Mouse (Mus musculus): ENCODE measurements around the gene Abca13. TPM values are rescaled to one million over a fixed set of nuclear protein-coding genes. Genes with fewer than 3 reads are reported as not detected.
"Not testable (repeated sequence)": the region's sequence is repeated elsewhere in the genome, so short reads cannot be mapped to it uniquely, and the experiment has no call there.

The Abca13 gene
- polyA plus RNA-seq, 1 experiment: not detected

DNA sequence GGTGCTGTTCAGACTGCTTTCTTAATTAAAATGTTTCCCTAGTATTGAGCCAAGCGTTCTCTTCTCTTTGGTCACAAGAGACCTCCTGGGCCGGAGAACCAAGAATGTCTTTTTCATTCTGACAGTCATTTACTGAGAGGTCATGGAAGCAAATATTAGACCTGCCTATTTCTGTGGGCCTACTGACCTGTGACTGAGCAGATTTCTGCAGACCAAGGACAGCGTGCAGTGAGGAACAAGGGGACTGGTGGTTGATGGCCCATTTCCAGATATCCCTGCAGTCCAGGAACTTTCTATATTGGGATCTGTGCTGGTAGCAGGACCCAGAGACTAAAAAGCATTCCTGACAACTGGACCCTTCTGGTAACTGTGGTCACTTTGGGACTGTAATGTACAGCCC is 146.4 kb downstream of the Abca13 start:
- WGBS: 82% methylated on average over 3 of the region's 3 CpGs
- no peak overlapping the region for H3K4me3 ChIP-seq (ENCODE audit: low read depth, low read length)
- H3K36me3 ChIP-seq (ENCODE audit: control insufficient read depth, insufficient read depth, low read length): no peaks in the 10 kb centered on the region
- no peaks in the 10 kb centered on the region for H3K4me1 ChIP-seq (ENCODE audit: control insufficient read depth, insufficient read depth, insufficient read length, low read length)
- TF ChIP-seq POLR2A (IDR thresholded peaks at IDR 0.05; ENCODE audit: low read depth, low read length) (no peak), CTCF (IDR thresholded peaks at IDR 0.05; ENCODE audit: extremely low read depth, insufficient read length, insufficient replicate concordance, low read depth, low read length) (no peak)
- H3K27me3 ChIP-seq (ENCODE audit: control insufficient read depth, insufficient read depth, low read length): no peaks in the 10 kb centered on the region
- no peak overlapping the region for H3K27ac ChIP-seq (ENCODE audit: insufficient read depth, low read depth, low read length)

GRCm38 (mm10) chr11:9347724-9348123 is 156.0 kb downstream of the Abca13 start:
- Histone ChIP-seq H3K27me3 (ENCODE audit: control insufficient read depth, insufficient read depth, low read length) (no peaks in the 10 kb centered on the region), H3K36me3 (ENCODE audit: control insufficient read depth, insufficient read depth, low read length) (no peaks in the 10 kb centered on the region), H3K27ac (ENCODE audit: insufficient read depth, low read depth, low read length) (no peak overlapping the region), H3K4me3 (ENCODE audit: low read depth, low read length) (no peak overlapping the region), H3K4me1 (ENCODE audit: control insufficient read depth, insufficient read depth, insufficient read length, low read length) (no peaks in the 10 kb centered on the region)
- WGBS: 37% methylated on average over 3 of the region's 3 CpGs
- TF ChIP-seq CTCF (IDR thresholded peaks at IDR 0.05; ENCODE audit: extremely low read depth, insufficient read length, insufficient replicate concordance, low read depth, low read length): no peak
- TF ChIP-seq POLR2A (IDR thresholded peaks at IDR 0.05; ENCODE audit: low read depth, low read length): no peak

- no peak overlapping the region for H3K4me3 ChIP-seq (ENCODE audit: low read depth, low read length)
- no peaks in the 10 kb centered on the region for H3K36me3 ChIP-seq (ENCODE audit: control insufficient read depth, insufficient read depth, low read length)
- no peaks in the 10 kb centered on the region for H3K4me1 ChIP-seq (ENCODE audit: control insufficient read depth, insufficient read depth, insufficient read length, low read length)
- no peak overlapping the region for H3K27ac ChIP-seq (ENCODE audit: insufficient read depth, low read depth, low read length)
- TF ChIP-seq POLR2A (IDR thresholded peaks at IDR 0.05; ENCODE audit: low read depth, low read length) (no peak), CTCF (IDR thresholded peaks at IDR 0.05; ENCODE audit: extremely low read depth, insufficient read length, insufficient replicate concordance, low read depth, low read length) (no peak)
- no peaks in the 10 kb centered on the region for H3K27me3 ChIP-seq (ENCODE audit: control insufficient read depth, insufficient read depth, low read length)
- 41% methylated on average over 5 of the region's 5 CpGs for WGBS
These were observed 181.4 kb downstream of the Abca13 start for GRCm38 (mm10) chr11:9373160-9373559.

GRCm38 (mm10) chr11:9374426-9374825 is 182.7 kb downstream of the Abca13 start:
- not testable (repeated sequence) for H3K4me3 ChIP-seq (ENCODE audit: low read depth, low read length); H3K27me3 ChIP-seq (ENCODE audit: control insufficient read depth, insufficient read depth, low read length); H3K36me3 ChIP-seq (ENCODE audit: control insufficient read depth, insufficient read depth, low read length); H3K27ac ChIP-seq (ENCODE audit: insufficient read depth, low read depth, low read length); H3K4me1 ChIP-seq (ENCODE audit: control insufficient read depth, insufficient read depth, insufficient read length, low read length)
- 83% methylated on average over 5 of the region's 5 CpGs for WGBS

DNA sequence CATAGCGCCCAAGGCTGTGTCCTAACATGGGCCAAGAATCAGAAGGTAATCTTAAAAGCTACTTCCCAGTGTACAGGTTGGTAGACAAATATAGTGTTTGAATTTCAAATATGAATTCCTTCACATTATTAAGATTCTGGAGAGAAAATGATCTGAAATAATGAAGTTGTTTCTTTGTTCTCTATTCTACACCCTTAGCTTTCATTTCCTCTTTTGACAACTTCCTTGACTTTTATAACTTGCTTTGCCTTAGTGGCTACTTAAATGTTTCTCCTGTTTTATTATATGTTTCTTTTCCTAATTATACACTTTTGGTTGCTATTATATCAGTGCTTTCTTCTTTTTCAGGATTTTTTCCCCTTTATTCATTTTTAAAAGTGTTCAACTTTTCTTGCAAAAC is 196.8 kb downstream of the Abca13 start:
- H3K36me3 ChIP-seq (ENCODE audit: control insufficient read depth, insufficient read depth, low read length): no peaks in the 10 kb centered on the region
- H3K27ac ChIP-seq (ENCODE audit: insufficient read depth, low read depth, low read length): no peak overlapping the region
- no peaks in the 10 kb centered on the region for H3K27me3 ChIP-seq (ENCODE audit: control insufficient read depth, insufficient read depth, low read length)
- no peak for TF ChIP-seq POLR2A (IDR thresholded peaks at IDR 0.05; ENCODE audit: low read depth, low read length)
- TF ChIP-seq CTCF (IDR thresholded peaks at IDR 0.05; ENCODE audit: extremely low read depth, insufficient read length, insufficient replicate concordance, low read depth, low read length): no peak
- H3K4me1 ChIP-seq (ENCODE audit: control insufficient read depth, insufficient read depth, insufficient read length, low read length): no peaks in the 10 kb centered on the region
- 82% methylated on average over 1 of the region's 1 CpGs for WGBS
- H3K4me3 ChIP-seq (ENCODE audit: low read depth, low read length): no peak overlapping the region

- 74% methylated on average over 3 of the region's 3 CpGs for WGBS
- Histone ChIP-seq H3K27me3 (ENCODE audit: control insufficient read depth, insufficient read depth, low read length) (no peaks in the 10 kb centered on the region), H3K27ac (ENCODE audit: insufficient read depth, low read depth, low read length) (no peak overlapping the region), H3K4me3 (ENCODE audit: low read depth, low read length) (no peak overlapping the region), H3K36me3 (ENCODE audit: control insufficient read depth, insufficient read depth, low read length) (no peaks in the 10 kb centered on the region), H3K4me1 (ENCODE audit: control insufficient read depth, insufficient read depth, insufficient read length, low read length) (no peaks in the 10 kb centered on the region)
- no peak for TF ChIP-seq CTCF (IDR thresholded peaks at IDR 0.05; ENCODE audit: extremely low read depth, insufficient read length, insufficient replicate concordance, low read depth, low read length)
- no peak for TF ChIP-seq POLR2A (IDR thresholded peaks at IDR 0.05; ENCODE audit: low read depth, low read length)
These were observed 225.2 kb downstream of the Abca13 start for GRCm38 (mm10) chr11:9416946-9417345.

- H3K27ac ChIP-seq (ENCODE audit: insufficient read depth, low read depth, low read length): no peak overlapping the region
- H3K4me1 ChIP-seq (ENCODE audit: control insufficient read depth, insufficient read depth, insufficient read length, low read length): no peaks in the 10 kb centered on the region
- H3K27me3 ChIP-seq (ENCODE audit: control insufficient read depth, insufficient read depth, low read length): no peaks in the 10 kb centered on the region
- no peaks in the 10 kb centered on the region for H3K36me3 ChIP-seq (ENCODE audit: control insufficient read depth, insufficient read depth, low read length)
- TF ChIP-seq CTCF (IDR thresholded peaks at IDR 0.05; ENCODE audit: extremely low read depth, insufficient read length, insufficient replicate concordance, low read depth, low read length) (no peak), POLR2A (IDR thresholded peaks at IDR 0.05; ENCODE audit: low read depth, low read length) (no peak)
- no peak overlapping the region for H3K4me3 ChIP-seq (ENCODE audit: low read depth, low read length)
- WGBS: 30% methylated on average over 2 of the region's 2 CpGs
These were observed 228.5 kb downstream of the Abca13 start for GRCm38 (mm10) chr11:9420205-9420604.

DNA sequence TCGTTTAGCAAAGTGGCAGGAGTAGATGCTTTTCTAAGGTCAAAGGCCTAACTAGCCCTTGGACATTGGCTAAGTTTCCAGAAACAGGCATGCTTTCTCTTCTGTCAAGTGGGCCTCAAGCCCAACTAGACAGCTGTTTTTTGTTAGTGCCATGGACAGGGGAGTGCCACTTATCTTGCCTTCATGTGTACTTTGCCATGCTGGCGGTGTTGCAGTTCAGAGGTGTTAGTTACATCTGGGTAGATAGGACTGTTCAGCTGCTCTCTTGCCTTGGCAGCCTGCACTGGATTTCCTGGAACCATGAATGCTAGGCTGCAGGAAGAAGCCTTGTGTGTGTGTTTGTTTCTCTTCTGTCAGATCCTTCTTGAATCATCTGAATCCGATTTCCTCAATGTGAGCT is 235.7 kb downstream of the Abca13 start:
- WGBS: 60% methylated on average over 3 of the region's 3 CpGs
- H3K4me3 ChIP-seq (ENCODE audit: low read depth, low read length): no peak overlapping the region
- TF ChIP-seq POLR2A (IDR thresholded peaks at IDR 0.05; ENCODE audit: low read depth, low read length) (no peak), CTCF (IDR thresholded peaks at IDR 0.05; ENCODE audit: extremely low read depth, insufficient read length, insufficient replicate concordance, low read depth, low read length) (no peak)

More for the DNA sequence above, 235.7 kb downstream of the Abca13 start:
- no peaks in the 10 kb centered on the region for H3K36me3 ChIP-seq (ENCODE audit: control insufficient read depth, insufficient read depth, low read length)
- H3K27me3 ChIP-seq (ENCODE audit: control insufficient read depth, insufficient read depth, low read length): no peaks in the 10 kb centered on the region
- no peak overlapping the region for H3K27ac ChIP-seq (ENCODE audit: insufficient read depth, low read depth, low read length)
- H3K4me1 ChIP-seq (ENCODE audit: control insufficient read depth, insufficient read depth, insufficient read length, low read length): no peaks in the 10 kb centered on the region
